Mouse (Mus musculus): ENCODE measurements at regions not wholly inside any gene's neighbourhood (a gene's known extent, or its start where the extent isn't known, plus 50 kb on each side); places are given as distances from the start of the nearest gene placed in this dataset.
A peak's percentile ranks its signal among the peaks of the same experiment; 100 is the strongest.

- no peak overlapping the region for H3K4me3 ChIP-seq (ENCODE audit: control insufficient read depth in 1 of 2, insufficient read depth in 1 of 2, low read depth in 1 of 2, low read length in 2 of 2)
- H3K9me3 ChIP-seq (ENCODE audit: control insufficient read depth, low read length) = no peaks in the 10 kb centered on the region
- no peak for ATAC-seq (ENCODE audit: insufficient number of reproducible peaks, insufficient read depth, low FRiP score, low read depth)
- WGBS = 67% methylated on average over 4 of the region's 4 CpGs
- H3K27ac ChIP-seq (replicated peaks in 1 of 2; ENCODE audit: control insufficient read depth in 1 of 2, insufficient read depth in 1 of 2, low read depth in 2 of 2, low read length in 2 of 2) = no peak overlapping the region
- H3K27me3 ChIP-seq (ENCODE audit: control insufficient read depth, insufficient read depth, low read length) = no peaks in the 10 kb centered on the region
- H3K4me2 ChIP-seq (ENCODE audit: low read length) = no peak overlapping the region
- no peaks in the 10 kb centered on the region for H3K4me1 ChIP-seq (ENCODE audit: control insufficient read depth in 2 of 2, insufficient read depth in 2 of 2, low read length in 2 of 2)
- no peak overlapping the region for H3K9ac ChIP-seq (ENCODE audit: low read length)
- H3K36me3 ChIP-seq (ENCODE audit: control insufficient read depth, insufficient read depth, low read length) = no peaks in the 10 kb centered on the region
These were observed 416.9 kb downstream of the Synb start for GRCm38 (mm10) chr14:68877171-68877570.

- WGBS = 87% methylated on average over 3 of the region's 3 CpGs
These were observed 433.0 kb downstream of the Synb start for GRCm38 (mm10) chr14:68861071-68861470.

GRCm38 (mm10) chr14:68857948-68858347, 436.2 kb downstream of the Synb start:
- ATAC-seq (ENCODE audit: insufficient number of reproducible peaks, insufficient read depth, low FRiP score, low read depth) = no peak
- H3K9me3 ChIP-seq (ENCODE audit: control insufficient read depth, low read length) = peaks cover 7% of the 10 kb centered on the region; the same call in 1 of the 2 replicates
- no peak overlapping the region for H3K4me3 ChIP-seq (ENCODE audit: control insufficient read depth in 1 of 2, insufficient read depth in 1 of 2, low read depth in 1 of 2, low read length in 2 of 2)
- no peaks in the 10 kb centered on the region for H3K4me1 ChIP-seq (ENCODE audit: control insufficient read depth in 2 of 2, insufficient read depth in 2 of 2, low read length in 2 of 2)
- 64% methylated on average over 1 of the region's 1 CpGs for WGBS
- no peaks in the 10 kb centered on the region for H3K36me3 ChIP-seq (ENCODE audit: control insufficient read depth, insufficient read depth, low read length)
- H3K27ac ChIP-seq (replicated peaks in 1 of 2; ENCODE audit: control insufficient read depth in 1 of 2, insufficient read depth in 1 of 2, low read depth in 2 of 2, low read length in 2 of 2) = no peak overlapping the region
- H3K27me3 ChIP-seq (ENCODE audit: control insufficient read depth, insufficient read depth, low read length) = no peaks in the 10 kb centered on the region
- no peak overlapping the region for H3K9ac ChIP-seq (ENCODE audit: low read length)
- no peak overlapping the region for H3K4me2 ChIP-seq (ENCODE audit: low read length)

More at GRCm38 (mm10) chr14:68861071-68861470, 433.0 kb downstream of the Synb start:
- Histone ChIP-seq H3K4me1 (ENCODE audit: control insufficient read depth in 2 of 2, insufficient read depth in 2 of 2, low read length in 2 of 2) (no peaks in the 10 kb centered on the region), H3K9me3 (ENCODE audit: control insufficient read depth, low read length) (peaks cover 7% of the 10 kb centered on the region; the same call in 1 of the 2 replicates), H3K27ac (replicated peaks in 1 of 2; ENCODE audit: control insufficient read depth in 1 of 2, insufficient read depth in 1 of 2, low read depth in 2 of 2, low read length in 2 of 2) (no peak overlapping the region), H3K9ac (ENCODE audit: low read length) (no peak overlapping the region), H3K4me2 (ENCODE audit: low read length) (no peak overlapping the region), H3K27me3 (ENCODE audit: control insufficient read depth, insufficient read depth, low read length) (no peaks in the 10 kb centered on the region), H3K36me3 (ENCODE audit: control insufficient read depth, insufficient read depth, low read length) (no peaks in the 10 kb centered on the region), H3K4me3 (ENCODE audit: control insufficient read depth in 1 of 2, insufficient read depth in 1 of 2, low read depth in 1 of 2, low read length in 2 of 2) (no peak overlapping the region)
- no peak for ATAC-seq (ENCODE audit: insufficient number of reproducible peaks, insufficient read depth, low FRiP score, low read depth)

GRCm38 (mm10) chr14:68848506-68848905, 445.6 kb downstream of the Synb start:
- 63% methylated on average over 4 of the region's 4 CpGs for WGBS
- no peak for ATAC-seq (ENCODE audit: insufficient number of reproducible peaks, insufficient read depth, low FRiP score, low read depth)
- Histone ChIP-seq H3K4me2 (ENCODE audit: low read length) (no peak overlapping the region), H3K36me3 (ENCODE audit: control insufficient read depth, insufficient read depth, low read length) (no peaks in the 10 kb centered on the region), H3K27ac (replicated peaks in 1 of 2; ENCODE audit: control insufficient read depth in 1 of 2, insufficient read depth in 1 of 2, low read depth in 2 of 2, low read length in 2 of 2) (peak overlapping the region in 1 of 2 experiments; percentile 22; a peak in 1 of 4 replicates), H3K4me1 (ENCODE audit: control insufficient read depth in 2 of 2, insufficient read depth in 2 of 2, low read length in 2 of 2) (no peaks in the 10 kb centered on the region), H3K9me3 (ENCODE audit: control insufficient read depth, low read length) (no peaks in the 10 kb centered on the region), H3K27me3 (ENCODE audit: control insufficient read depth, insufficient read depth, low read length) (no peaks in the 10 kb centered on the region), H3K9ac (ENCODE audit: low read length) (no peak overlapping the region), H3K4me3 (ENCODE audit: control insufficient read depth in 1 of 2, insufficient read depth in 1 of 2, low read depth in 1 of 2, low read length in 2 of 2) (no peak overlapping the region)

- H3K27me3 ChIP-seq (ENCODE audit: control insufficient read depth, insufficient read depth, low read length) = no peaks in the 10 kb centered on the region
- ATAC-seq (ENCODE audit: insufficient number of reproducible peaks, insufficient read depth, low FRiP score, low read depth) = no peak
These were observed 446.5 kb downstream of the Synb start for GRCm38 (mm10) chr14:68847609-68848008.

GRCm38 (mm10) chr14:68820241-68820640, 473.9 kb downstream of the Synb start:
- Histone ChIP-seq H3K27me3 (ENCODE audit: control insufficient read depth, insufficient read depth, low read length) (no peaks in the 10 kb centered on the region), H3K9me3 (ENCODE audit: control insufficient read depth, low read length) (no peaks in the 10 kb centered on the region), H3K27ac (replicated peaks in 1 of 2; ENCODE audit: control insufficient read depth in 1 of 2, insufficient read depth in 1 of 2, low read depth in 2 of 2, low read length in 2 of 2) (no peak overlapping the region), H3K9ac (ENCODE audit: low read length) (no peak overlapping the region), H3K4me2 (ENCODE audit: low read length) (no peak overlapping the region), H3K4me3 (ENCODE audit: control insufficient read depth in 1 of 2, insufficient read depth in 1 of 2, low read depth in 1 of 2, low read length in 2 of 2) (no peak overlapping the region), H3K4me1 (ENCODE audit: control insufficient read depth in 2 of 2, insufficient read depth in 2 of 2, low read length in 2 of 2) (no peaks in the 10 kb centered on the region), H3K36me3 (ENCODE audit: control insufficient read depth, insufficient read depth, low read length) (no peaks in the 10 kb centered on the region)
- no peak for ATAC-seq (ENCODE audit: insufficient number of reproducible peaks, insufficient read depth, low FRiP score, low read depth)
- WGBS = 84% methylated on average over 8 of the region's 8 CpGs

More at GRCm38 (mm10) chr14:68847609-68848008, 446.5 kb downstream of the Synb start:
- no peaks in the 10 kb centered on the region for H3K9me3 ChIP-seq (ENCODE audit: control insufficient read depth, low read length)
- no peaks in the 10 kb centered on the region for H3K4me1 ChIP-seq (ENCODE audit: control insufficient read depth in 2 of 2, insufficient read depth in 2 of 2, low read length in 2 of 2)
- no peak overlapping the region for H3K27ac ChIP-seq (replicated peaks in 1 of 2; ENCODE audit: control insufficient read depth in 1 of 2, insufficient read depth in 1 of 2, low read depth in 2 of 2, low read length in 2 of 2)
- no peak overlapping the region for H3K9ac ChIP-seq (ENCODE audit: low read length)
- no peak overlapping the region for H3K4me2 ChIP-seq (ENCODE audit: low read length)
- H3K4me3 ChIP-seq (ENCODE audit: control insufficient read depth in 1 of 2, insufficient read depth in 1 of 2, low read depth in 1 of 2, low read length in 2 of 2) = no peak overlapping the region
- H3K36me3 ChIP-seq (ENCODE audit: control insufficient read depth, insufficient read depth, low read length) = no peaks in the 10 kb centered on the region

GRCm38 (mm10) chr14:68808976-68809375, 485.1 kb downstream of the Synb start:
- no peak overlapping the region for H3K9ac ChIP-seq (ENCODE audit: low read length)
- H3K4me3 ChIP-seq (ENCODE audit: control insufficient read depth in 1 of 2, insufficient read depth in 1 of 2, low read depth in 1 of 2, low read length in 2 of 2) = no peak overlapping the region
- H3K4me2 ChIP-seq (ENCODE audit: low read length) = no peak overlapping the region
- H3K36me3 ChIP-seq (ENCODE audit: control insufficient read depth, insufficient read depth, low read length) = no peaks in the 10 kb centered on the region
- WGBS = 74% methylated on average over 3 of the region's 3 CpGs
- no peak overlapping the region for H3K27ac ChIP-seq (replicated peaks in 1 of 2; ENCODE audit: control insufficient read depth in 1 of 2, insufficient read depth in 1 of 2, low read depth in 2 of 2, low read length in 2 of 2)
- H3K9me3 ChIP-seq (ENCODE audit: control insufficient read depth, low read length) = no peaks in the 10 kb centered on the region
- no peaks in the 10 kb centered on the region for H3K27me3 ChIP-seq (ENCODE audit: control insufficient read depth, insufficient read depth, low read length)
- H3K4me1 ChIP-seq (ENCODE audit: control insufficient read depth in 2 of 2, insufficient read depth in 2 of 2, low read length in 2 of 2) = no peaks in the 10 kb centered on the region
- ATAC-seq (ENCODE audit: insufficient number of reproducible peaks, insufficient read depth, low FRiP score, low read depth) = no peak

- 46% methylated on average over 3 of the region's 3 CpGs for WGBS
- no peak overlapping the region for H3K27ac ChIP-seq (replicated peaks in 1 of 2; ENCODE audit: control insufficient read depth in 1 of 2, insufficient read depth in 1 of 2, low read depth in 2 of 2, low read length in 2 of 2)
- H3K4me2 ChIP-seq (ENCODE audit: low read length) = no peak overlapping the region
- ATAC-seq (ENCODE audit: insufficient number of reproducible peaks, insufficient read depth, low FRiP score, low read depth) = no peak
- H3K27me3 ChIP-seq (ENCODE audit: control insufficient read depth, insufficient read depth, low read length) = no peaks in the 10 kb centered on the region
- no peak overlapping the region for H3K9ac ChIP-seq (ENCODE audit: low read length)
- H3K9me3 ChIP-seq (ENCODE audit: control insufficient read depth, low read length) = no peaks in the 10 kb centered on the region
- no peak overlapping the region for H3K4me3 ChIP-seq (ENCODE audit: control insufficient read depth in 1 of 2, insufficient read depth in 1 of 2, low read depth in 1 of 2, low read length in 2 of 2)
- H3K4me1 ChIP-seq (ENCODE audit: control insufficient read depth in 2 of 2, insufficient read depth in 2 of 2, low read length in 2 of 2) = no peaks in the 10 kb centered on the region
- no peaks in the 10 kb centered on the region for H3K36me3 ChIP-seq (ENCODE audit: control insufficient read depth, insufficient read depth, low read length)
These were observed 486.2 kb downstream of the Synb start for GRCm38 (mm10) chr14:68807918-68808317.
